Mouse (Mus musculus) hindbrain, embryonic 15.5 days (tissue): ENCODE data around the gene Fbxl15. TPM values are rescaled to one million over a fixed set of nuclear protein-coding genes. Genes with fewer than 3 reads are reported as not detected.

Source experiments
- ATAC-seq: fragments of 200-750 bp; cut with Nextera tagmentation; 2 replicates; pipeline ENCODE4 v1.8.0; 2017; ENCODE audit warnings: low read depth, moderate number of reproducible peaks, moderate TSS enrichment; ENCODE audit not compliant: low FRiP score
- H3K27ac ChIP-seq: fragments of 300-500 bp; sonication (generic); replicated peaks from 2 replicates; pipeline ENCODE4 v1.5.1; 2015; ENCODE audit warnings: mild to moderate bottlenecking, inconsistent platforms
- H3K27me3 ChIP-seq: fragments of 300-500 bp; sonication (generic); 2 replicates; pipeline ENCODE4 v1.6.1; 2015; ENCODE audit warnings: control low read depth, inconsistent platforms
- H3K36me3 ChIP-seq: fragments of 300-500 bp; sonication (generic); 2 replicates; pipeline ENCODE4 v1.6.1; 2015; ENCODE audit warnings: control low read depth, inconsistent platforms
- H3K4me1 ChIP-seq: fragments of 300-500 bp; sonication (generic); replicated peaks from 2 replicates; pipeline ENCODE4 v1.6.1; 2015; ENCODE audit warnings: control low read depth, inconsistent platforms
- H3K4me2 ChIP-seq: fragments of 300-500 bp; sonication (generic); 2 replicates; pipeline ENCODE4 v1.6.1; 2015; ENCODE audit warnings: moderate library complexity, mild to moderate bottlenecking, inconsistent platforms
- H3K4me3 ChIP-seq: fragments of 300-500 bp; sonication (generic); 2 replicates; pipeline ENCODE4 v1.5.1; 2015; ENCODE audit warnings: mild to moderate bottlenecking, inconsistent platforms
- H3K9ac ChIP-seq: fragments of 300-500 bp; sonication (generic); 2 replicates; pipeline ENCODE4 v1.6.1; 2015; ENCODE audit warnings: inconsistent platforms
- H3K9me3 ChIP-seq: fragments of 300-500 bp; sonication (generic); 2 replicates; pipeline ENCODE4 v1.6.1; 2016; ENCODE audit warnings: control low read depth, inconsistent platforms
- WGBS: fragments of 180-500 bp; shearing (Covaris S2); methylation state at CpG from one replicate; pipeline ENCODE4 v1.1.7; 2015; 5-methylcytosine and 5-hydroxymethylcytosine counted together
- polyA plus RNA-seq: library from polyadenylated mRNA; unstranded; fragments of >200 nt; fragmentation: Nextera tagmentation; extraction: Ambion mirVana; gene quantifications from 2 replicates; pipeline ENCODE4 v1.2.1, GENCODE M21; 2015

Fbxl15 gene
- polyA plus RNA-seq, 1 experiment from 2014 or later: 51.8 TPM

DNA sequence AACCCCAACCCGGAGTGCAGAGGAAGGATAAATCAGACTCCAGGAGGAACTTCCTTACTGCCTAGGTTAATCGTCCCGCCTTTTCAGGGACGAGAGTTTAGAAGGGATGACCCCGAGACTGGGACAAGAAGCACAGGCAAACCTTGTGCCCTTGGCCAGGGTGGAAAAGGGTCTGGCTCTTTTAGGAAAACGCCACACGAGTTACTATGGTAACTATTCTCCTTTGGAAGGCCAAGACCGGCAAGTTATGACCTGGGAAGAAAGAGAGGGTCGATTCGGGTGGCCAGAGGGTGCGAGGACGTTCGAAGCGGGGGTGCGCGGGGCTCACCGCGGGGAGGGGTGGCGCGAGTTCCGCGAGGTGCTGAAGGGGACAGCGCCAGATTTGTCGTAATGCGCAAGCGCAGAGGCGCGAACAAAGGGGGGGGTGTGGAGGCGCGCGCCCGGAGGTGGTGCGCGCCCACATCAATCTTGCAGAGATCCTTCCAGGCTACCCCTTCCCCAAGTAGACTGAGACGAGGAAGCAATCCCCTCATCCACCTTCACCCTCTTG is 1.2 kb upstream of the Fbxl15 start, which contains the start of gene Psd:
Gene Psd (minus strand): TSS at position 401 of the 550 bp plus-strand sequence.
- under 1% methylated on average over 35 of the region's 35 CpGs for WGBS

GRCm38 (mm10) chr19:46327531-46328064 is 386 bp upstream of the Fbxl15 start:
- Histone ChIP-seq H3K27me3 (0 out of 2 replicates have a peak, but pooled peaks cover 2% of the 10 kb centered on the region), H3K9me3 (no peaks in the 10 kb centered on the region), H3K27ac (peak overlapping the region; percentile 97), H3K36me3 (peaks cover 15% of the 10 kb centered on the region), H3K9ac (peak overlapping the region; percentile 67), H3K4me3 (peak overlapping the region; percentile 57), H3K4me2 (peak overlapping the region; percentile 97), H3K4me1 (peaks cover 60% of the 10 kb centered on the region)
- WGBS: 26% methylated on average over 14 of the region's 14 CpGs
- no peak for ATAC-seq

More for the DNA sequence above, 1.2 kb upstream of the Fbxl15 start, which contains the start of gene Psd:
- H3K4me2 ChIP-seq: peak within 1 kb of the TSS; percentile 97
- peaks cover 68% of the 10 kb centered on the region for H3K4me1 ChIP-seq
- H3K9me3 ChIP-seq: no peaks in the 10 kb centered on the region
- peak within 1 kb of the TSS; percentile 97 for H3K27ac ChIP-seq
- H3K27me3 ChIP-seq: 0 out of 2 replicates have a peak, but pooled peaks cover 2% of the 10 kb centered on the region
- peak within 1 kb of the TSS; percentile 57 for H3K4me3 ChIP-seq
- peaks cover 11% of the 10 kb centered on the region for H3K36me3 ChIP-seq
- peak within 1 kb of the TSS; percentile 67 for H3K9ac ChIP-seq
- ATAC-seq: no peak

DNA sequence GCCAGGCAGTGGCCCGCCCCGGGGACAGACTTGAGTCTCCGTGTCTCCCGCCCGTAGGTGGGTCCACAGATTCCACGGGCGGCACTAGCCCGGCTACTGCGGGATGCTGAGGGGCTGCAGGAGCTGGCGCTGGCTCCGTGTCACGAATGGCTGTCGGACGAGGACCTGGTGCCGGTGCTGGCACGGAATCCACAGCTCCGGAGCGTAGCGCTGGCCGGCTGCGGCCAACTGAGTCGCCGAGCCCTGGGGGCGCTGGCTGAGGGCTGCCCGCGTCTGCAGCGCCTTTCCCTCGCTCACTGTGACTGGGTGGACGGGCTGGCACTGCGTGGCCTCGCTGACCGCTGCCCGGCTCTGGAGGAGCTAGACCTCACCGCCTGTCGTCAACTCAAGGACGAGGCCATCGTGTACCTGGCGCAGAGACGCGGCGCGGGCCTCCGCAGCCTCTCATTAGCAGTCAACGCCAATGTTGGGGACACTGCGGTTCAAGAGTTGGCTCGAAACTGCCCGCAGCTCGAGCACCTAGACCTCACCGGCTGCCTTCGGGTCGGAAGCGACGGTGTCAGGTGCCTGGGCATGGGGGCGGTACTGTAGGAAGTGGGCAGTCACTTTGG is 1.2 kb downstream of the Fbxl15 start:
- Histone ChIP-seq H3K27me3 (0 out of 2 replicates have a peak, but pooled peaks cover 2% of the 10 kb centered on the region), H3K4me1 (peaks cover 52% of the 10 kb centered on the region), H3K4me3 (peak overlapping the region; percentile 57), H3K4me2 (peak overlapping the region; percentile 97), H3K36me3 (peaks cover 15% of the 10 kb centered on the region), H3K27ac (peak overlapping the region; percentile 97), H3K9ac (peak overlapping the region; percentile 67), H3K9me3 (no peaks in the 10 kb centered on the region)
- WGBS: 1% methylated on average over 54 of the region's 54 CpGs
- peak; percentile 2; the same call in 1 of the 2 replicates for ATAC-seq

DNA sequence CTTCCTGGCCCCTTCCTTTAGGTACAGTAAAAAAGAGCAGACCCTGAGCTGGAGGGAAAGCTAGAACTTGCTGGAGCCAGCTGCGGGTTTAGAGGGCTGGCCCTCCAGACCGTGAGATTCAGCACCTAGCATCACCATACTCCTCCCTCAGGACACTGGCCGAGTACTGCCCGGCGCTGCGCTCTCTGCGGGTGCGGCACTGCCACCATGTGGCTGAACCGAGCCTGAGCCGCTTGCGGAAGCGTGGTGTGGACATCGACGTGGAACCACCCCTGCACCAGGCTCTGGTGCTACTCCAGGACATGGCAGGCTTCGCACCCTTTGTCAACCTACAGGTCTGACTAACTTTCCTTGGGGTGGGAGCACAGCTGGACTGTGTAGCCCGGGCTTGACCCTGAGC is 2.0 kb downstream of the Fbxl15 start:
- Histone ChIP-seq H3K27ac (no peak overlapping the region), H3K4me2 (peak overlapping the region; percentile 97), H3K4me3 (peak overlapping the region; percentile 57), H3K36me3 (peaks cover 15% of the 10 kb centered on the region), H3K4me1 (peaks cover 44% of the 10 kb centered on the region), H3K9me3 (no peaks in the 10 kb centered on the region), H3K27me3 (no peaks in the 10 kb centered on the region), H3K9ac (no peak overlapping the region)
- WGBS: 5% methylated on average over 16 of the region's 16 CpGs
- ATAC-seq: no peak

GRCm38 (mm10) chr19:46330696-46331095 is 2.7 kb downstream of the Fbxl15 start:
- H3K4me1 ChIP-seq: peaks cover 36% of the 10 kb centered on the region
- no peak overlapping the region for H3K27ac ChIP-seq
- H3K4me2 ChIP-seq: no peak overlapping the region
- H3K27me3 ChIP-seq: no peaks in the 10 kb centered on the region
- H3K9ac ChIP-seq: no peak overlapping the region
- peaks cover 15% of the 10 kb centered on the region for H3K36me3 ChIP-seq
- H3K9me3 ChIP-seq: no peaks in the 10 kb centered on the region
- WGBS: 94% methylated on average over 12 of the region's 12 CpGs
- no peak overlapping the region for H3K4me3 ChIP-seq
- no peak for ATAC-seq

DNA sequence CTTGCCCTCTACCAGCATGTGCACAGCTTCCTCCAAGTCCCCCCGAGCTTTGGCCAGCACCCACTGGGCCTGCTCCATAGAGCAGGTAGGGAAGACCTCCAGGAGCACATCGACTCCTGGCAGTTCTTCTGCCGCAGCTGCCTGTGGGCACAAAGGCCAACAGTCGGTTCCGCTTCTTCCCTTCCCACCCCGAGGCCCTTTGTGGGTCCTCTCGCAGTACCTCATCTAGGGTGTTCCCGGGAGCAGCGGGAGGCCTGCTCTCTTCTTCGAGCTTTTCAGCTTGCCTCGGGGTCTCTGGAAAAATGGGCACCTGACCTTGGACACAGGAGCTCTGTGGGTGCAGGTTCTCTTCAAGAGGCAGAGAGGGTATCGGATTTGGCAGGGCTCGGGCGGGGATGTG is 3.3 kb downstream of the Fbxl15 start:
- Histone ChIP-seq H3K4me1 (peaks cover 36% of the 10 kb centered on the region), H3K27ac (no peak overlapping the region), H3K4me2 (no peak overlapping the region), H3K4me3 (no peak overlapping the region), H3K9me3 (no peaks in the 10 kb centered on the region), H3K27me3 (no peaks in the 10 kb centered on the region), H3K36me3 (peaks cover 15% of the 10 kb centered on the region), H3K9ac (no peak overlapping the region)
- WGBS: 91% methylated on average over 14 of the region's 14 CpGs
- ATAC-seq: no peak

- H3K4me1 ChIP-seq: peaks cover 38% of the 10 kb centered on the region
- H3K27me3 ChIP-seq: no peaks in the 10 kb centered on the region
- H3K9ac ChIP-seq: no peak overlapping the region
- no peak overlapping the region for H3K4me2 ChIP-seq
- H3K9me3 ChIP-seq: no peaks in the 10 kb centered on the region
- no peak overlapping the region for H3K4me3 ChIP-seq
- H3K36me3 ChIP-seq: peaks cover 15% of the 10 kb centered on the region
- 79% methylated on average over 3 of the region's 3 CpGs for WGBS
- no peak overlapping the region for H3K27ac ChIP-seq
- no peak for ATAC-seq
Measured at GRCm38 (mm10) chr19:46331936-46332335, 4.0 kb downstream of the Fbxl15 start.

GRCm38 (mm10) chr19:46332721-46333339 is 4.8 kb downstream of the Fbxl15 start:
- Histone ChIP-seq H3K9me3 (no peaks in the 10 kb centered on the region), H3K4me1 (peaks cover 38% of the 10 kb centered on the region), H3K36me3 (peaks cover 15% of the 10 kb centered on the region), H3K27me3 (no peaks in the 10 kb centered on the region), H3K9ac (no peak overlapping the region), H3K4me2 (no peak overlapping the region), H3K4me3 (no peak overlapping the region), H3K27ac (no peak overlapping the region)
- WGBS: 36% methylated on average over 7 of the region's 7 CpGs
- ATAC-seq: no peak

DNA sequence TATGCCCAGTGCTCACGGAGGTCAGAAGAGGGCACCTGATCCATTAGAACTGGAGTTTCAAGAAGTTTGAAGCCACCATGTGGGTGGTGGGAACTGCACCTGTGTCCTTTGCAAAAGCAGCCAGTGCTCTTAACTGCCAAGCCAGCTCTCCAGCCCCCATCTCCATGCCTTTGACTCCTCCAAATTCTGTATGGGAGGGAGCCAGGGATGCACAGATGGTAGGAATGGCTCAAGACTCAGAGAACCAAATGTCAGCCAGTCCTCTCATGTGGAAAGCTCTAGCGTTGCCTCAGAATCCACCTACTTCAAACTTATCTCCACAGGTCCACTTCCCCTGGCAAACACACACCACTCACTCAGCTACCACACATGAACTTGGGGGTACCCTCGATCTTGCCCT is 5.9 kb downstream of the Fbxl15 start:
- no peak overlapping the region for H3K27ac ChIP-seq
- 89% methylated on average over 3 of the region's 3 CpGs for WGBS
- no peak overlapping the region for H3K4me2 ChIP-seq
- H3K9ac ChIP-seq: no peak overlapping the region
- H3K27me3 ChIP-seq: no peaks in the 10 kb centered on the region
- ATAC-seq: no peak
- peaks cover 40% of the 10 kb centered on the region for H3K4me1 ChIP-seq
- no peak overlapping the region for H3K4me3 ChIP-seq
- H3K9me3 ChIP-seq: no peaks in the 10 kb centered on the region
- peaks cover 15% of the 10 kb centered on the region for H3K36me3 ChIP-seq

DNA sequence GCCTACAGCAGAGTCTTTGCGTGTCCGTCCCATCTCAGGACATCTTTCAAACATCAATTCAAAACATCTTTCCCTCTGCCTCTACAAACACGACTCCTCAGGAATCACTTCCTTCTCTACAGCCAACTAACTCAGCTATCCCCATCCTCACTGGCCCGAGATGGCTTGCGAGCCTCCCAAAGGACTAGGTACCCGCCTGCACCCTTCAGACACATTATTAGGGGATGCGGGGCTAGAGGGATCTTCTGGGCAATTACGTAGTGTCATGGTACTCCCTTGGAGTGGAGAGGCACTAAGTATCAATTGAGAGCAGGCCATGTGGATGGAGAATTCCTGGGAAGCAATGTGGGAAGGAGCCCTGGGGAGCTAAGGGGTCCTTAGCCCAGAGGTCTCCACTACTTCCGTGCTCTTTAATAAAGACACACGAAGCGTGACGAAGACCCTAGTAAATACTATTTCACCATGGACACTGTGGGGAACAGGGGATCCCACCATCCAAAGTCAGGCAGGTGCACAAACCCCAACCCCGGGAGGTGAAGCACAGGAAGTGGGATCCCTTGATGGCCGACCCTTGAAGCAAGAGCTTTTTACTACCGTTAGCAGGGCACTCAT is 9.8 kb downstream of the Fbxl15 start:
- Histone ChIP-seq H3K9ac (peak overlapping the region; percentile 77), H3K27ac (peak overlapping the region; percentile 85), H3K27me3 (no peaks in the 10 kb centered on the region), H3K36me3 (no peaks in the 10 kb centered on the region), H3K4me2 (peak overlapping the region; percentile 81), H3K4me1 (peaks cover 33% of the 10 kb centered on the region), H3K4me3 (peak overlapping the region; percentile 76), H3K9me3 (no peaks in the 10 kb centered on the region)
- ATAC-seq: no peak; the same call in 1 of the 2 replicates
- WGBS: 29% methylated on average over 15 of the region's 15 CpGs

- Histone ChIP-seq H3K27ac (peak within 1 kb of the TSS; percentile 85), H3K9ac (peak within 1 kb of the TSS; percentile 77), H3K9me3 (no peaks in the 10 kb centered on the region), H3K27me3 (no peaks in the 10 kb centered on the region), H3K4me1 (peaks cover 30% of the 10 kb centered on the region), H3K36me3 (no peaks in the 10 kb centered on the region), H3K4me2 (peak within 1 kb of the TSS; percentile 81), H3K4me3 (peak within 1 kb of the TSS; percentile 76)
- peak; percentile 91 for ATAC-seq
- under 1% methylated on average over 31 of the region's 31 CpGs for WGBS
Measured at GRCm38 (mm10) chr19:46338331-46338936, 10.4 kb downstream of the Fbxl15 start, which contains the start of gene Cuedc2. TSS of gene Cuedc2 (minus strand) at chr19:46338702.
